Mouse (Mus musculus) forebrain, embryonic 15.5 days (tissue): Measurements from ENCODE around the gene 4930451I11Rik. TPM values are rescaled to one million over a fixed set of nuclear protein-coding genes. Genes with fewer than 3 reads are reported as not detected.

ENCODE experiments used
- ATAC-seq: fragments of 200-750 bp; cut with Nextera tagmentation; replicated peaks from 2 replicates; pipeline ENCODE4 v1.8.0; 2017; ENCODE audit warnings: mild to moderate bottlenecking, moderate TSS enrichment, moderate library complexity
- H3K27ac ChIP-seq: fragments of 300-500 bp; sonication (generic); replicated peaks from 2 replicates; pipeline ENCODE4 v1.5.1; 2015; ENCODE audit warnings: mild to moderate bottlenecking, inconsistent platforms
- H3K27me3 ChIP-seq: fragments of 300-500 bp; sonication (generic); 2 replicates; pipeline ENCODE4 v1.6.1; 2015; ENCODE audit warnings: inconsistent platforms
- H3K36me3 ChIP-seq: fragments of 300-500 bp; sonication (generic); 2 replicates; pipeline ENCODE4 v1.6.1; 2015; ENCODE audit warnings: mild to moderate bottlenecking, inconsistent platforms
- H3K4me1 ChIP-seq: fragments of 300-500 bp; sonication (generic); 2 replicates; pipeline ENCODE4 v1.6.1; 2015; ENCODE audit warnings: inconsistent platforms
- H3K4me2 ChIP-seq: fragments of 300-500 bp; sonication (generic); replicated peaks from 2 replicates; pipeline ENCODE4 v1.6.1; 2015; ENCODE audit warnings: mild to moderate bottlenecking, inconsistent platforms
- H3K4me3 ChIP-seq: fragments of 300-500 bp; sonication (generic); 2 replicates; pipeline ENCODE4 v1.5.1; 2015; ENCODE audit warnings: mild to moderate bottlenecking, inconsistent platforms
- H3K9ac ChIP-seq: fragments of 300-500 bp; sonication (generic); replicated peaks from 2 replicates; pipeline ENCODE4 v1.6.1; 2015; ENCODE audit warnings: mild to moderate bottlenecking, inconsistent platforms
- H3K9me3 ChIP-seq: fragments of 300-500 bp; sonication (generic); 2 replicates; pipeline ENCODE4 v1.6.1; 2016; ENCODE audit warnings: inconsistent platforms
- WGBS: fragments of 180-500 bp; shearing (Covaris S2); methylation state at CpG from one replicate; pipeline ENCODE4 v1.1.7; 2015; ENCODE audit warnings: mixed read lengths; 5-methylcytosine and 5-hydroxymethylcytosine counted together
- polyA plus RNA-seq: library from polyadenylated mRNA; unstranded; fragments of >200 nt; fragmentation: Nextera tagmentation; extraction: Ambion mirVana; gene quantifications from 2 replicates; pipeline ENCODE4 v1.2.1, GENCODE M21; 2015

4930451I11Rik gene
- polyA plus RNA-seq: not detected in 2 replicates

GRCm38 (mm10) chr7:126831539-126831938 is at the start of gene 4930451I11Rik:
Gene 4930451I11Rik, minus strand, starts transcription at chr7:126831639.
- Histone ChIP-seq H3K4me1 (peaks cover 9% of the 10 kb centered on the region), H3K9me3 (no peaks in the 10 kb centered on the region)
- 60% methylated on average over 5 of the region's 5 CpGs for WGBS

GRCm38 (mm10) chr7:126881040-126881439 is 49.6 kb upstream of the 4930451I11Rik start:
- Histone ChIP-seq H3K36me3 (peaks cover 41% of the 10 kb centered on the region), H3K9ac (no peak overlapping the region), H3K4me2 (peak overlapping the region; percentile 96; the same call in 1 of the 2 replicates), H3K9me3 (no peaks in the 10 kb centered on the region), H3K27ac (no peak overlapping the region), H3K4me1 (peaks cover 39% of the 10 kb centered on the region), H3K27me3 (no peaks in the 10 kb centered on the region), H3K4me3 (0 out of 2 replicates have a peak overlapping the region, but pooled peaks have one; percentile 1)
- 79% methylated on average over 6 of the region's 6 CpGs for WGBS
- no peak for ATAC-seq

More at GRCm38 (mm10) chr7:126831539-126831938, at the start of gene 4930451I11Rik:
- ATAC-seq: no peak
- H3K9ac ChIP-seq: no peak within 1 kb of the TSS
- H3K4me3 ChIP-seq: peak within 1 kb of the TSS; percentile 38
- no peaks in the 10 kb centered on the region for H3K27me3 ChIP-seq
- H3K27ac ChIP-seq: no peak within 1 kb of the TSS
- peak within 1 kb of the TSS; percentile 57 for H3K4me2 ChIP-seq
- no peaks in the 10 kb centered on the region; the same call in 1 of the 2 replicates for H3K36me3 ChIP-seq

GRCm38 (mm10) chr7:126877239-126877638 is 45.8 kb upstream of the 4930451I11Rik start:
- Histone ChIP-seq H3K4me3 (no peak overlapping the region), H3K36me3 (peaks cover 79% of the 10 kb centered on the region), H3K4me2 (no peak overlapping the region), H3K27me3 (no peaks in the 10 kb centered on the region), H3K4me1 (peaks cover 19% of the 10 kb centered on the region), H3K9me3 (no peaks in the 10 kb centered on the region), H3K27ac (no peak overlapping the region), H3K9ac (no peak overlapping the region)
- no peak for ATAC-seq
- WGBS: 100% methylated on average over 1 of the region's 1 CpGs

- WGBS: 89% methylated on average over 2 of the region's 2 CpGs
- no peaks in the 10 kb centered on the region for H3K4me1 ChIP-seq
- no peak for ATAC-seq
- no peak overlapping the region for H3K9ac ChIP-seq
- H3K4me2 ChIP-seq: no peak overlapping the region
- no peak overlapping the region for H3K27ac ChIP-seq
- H3K27me3 ChIP-seq: no peaks in the 10 kb centered on the region
- H3K9me3 ChIP-seq: no peaks in the 10 kb centered on the region
- H3K36me3 ChIP-seq: peaks cover 96% of the 10 kb centered on the region
- no peak overlapping the region for H3K4me3 ChIP-seq
Observed at GRCm38 (mm10) chr7:126870520-126870891, 39.1 kb upstream of the 4930451I11Rik start.

- Histone ChIP-seq H3K4me2 (no peak overlapping the region), H3K27me3 (no peaks in the 10 kb centered on the region), H3K36me3 (peaks cover 95% of the 10 kb centered on the region), H3K27ac (no peak overlapping the region), H3K9ac (no peak overlapping the region), H3K4me3 (no peak overlapping the region), H3K9me3 (no peaks in the 10 kb centered on the region), H3K4me1 (no peaks in the 10 kb centered on the region)
- no peak for ATAC-seq
- WGBS: 95% methylated on average over 23 of the region's 23 CpGs
Observed at GRCm38 (mm10) chr7:126869780-126870519, 38.5 kb upstream of the 4930451I11Rik start.

- WGBS: 86% methylated on average over 12 of the region's 12 CpGs
- peaks cover 17% of the 10 kb centered on the region for H3K4me1 ChIP-seq
Observed at GRCm38 (mm10) chr7:126868003-126868402, 36.6 kb upstream of the 4930451I11Rik start.

GRCm38 (mm10) chr7:126867534-126867933 is 36.1 kb upstream of the 4930451I11Rik start:
- Histone ChIP-seq H3K9ac (no peak overlapping the region), H3K36me3 (peaks cover 75% of the 10 kb centered on the region), H3K4me1 (peaks cover 22% of the 10 kb centered on the region), H3K9me3 (no peaks in the 10 kb centered on the region), H3K4me3 (no peak overlapping the region), H3K4me2 (no peak overlapping the region), H3K27ac (no peak overlapping the region), H3K27me3 (no peaks in the 10 kb centered on the region)
- WGBS: 91% methylated on average over 2 of the region's 2 CpGs
- no peak for ATAC-seq

More at GRCm38 (mm10) chr7:126868003-126868402, 36.6 kb upstream of the 4930451I11Rik start:
- H3K9me3 ChIP-seq: no peaks in the 10 kb centered on the region
- no peak overlapping the region for H3K4me3 ChIP-seq
- H3K27me3 ChIP-seq: no peaks in the 10 kb centered on the region
- no peak overlapping the region for H3K4me2 ChIP-seq
- ATAC-seq: no peak
- H3K36me3 ChIP-seq: peaks cover 79% of the 10 kb centered on the region
- no peak overlapping the region for H3K9ac ChIP-seq
- no peak overlapping the region for H3K27ac ChIP-seq

GRCm38 (mm10) chr7:126863791-126864190 is 32.4 kb upstream of the 4930451I11Rik start:
- Histone ChIP-seq H3K4me2 (peak overlapping the region; percentile 84), H3K9me3 (no peaks in the 10 kb centered on the region), H3K4me3 (peak overlapping the region; percentile 68), H3K9ac (peak overlapping the region; percentile 62), H3K36me3 (peaks cover 42% of the 10 kb centered on the region), H3K4me1 (peaks cover 31% of the 10 kb centered on the region), H3K27me3 (no peaks in the 10 kb centered on the region), H3K27ac (no peak overlapping the region; the same call in 1 of the 2 replicates)
- ATAC-seq: no peak
- 70% methylated on average over 6 of the region's 6 CpGs for WGBS

GRCm38 (mm10) chr7:126862147-126862784 is 30.8 kb upstream of the 4930451I11Rik start, which contains the start of gene Ino80e:
Gene Ino80e, minus strand, starts transcription at chr7:126862377.
- Histone ChIP-seq H3K4me1 (peaks cover 31% of the 10 kb centered on the region), H3K4me3 (peak within 1 kb of the TSS; percentile 68), H3K27me3 (no peaks in the 10 kb centered on the region), H3K9me3 (no peaks in the 10 kb centered on the region), H3K9ac (peak within 1 kb of the TSS; percentile 62), H3K27ac (peak within 1 kb of the TSS; percentile 90), H3K36me3 (peaks cover 38% of the 10 kb centered on the region), H3K4me2 (peak within 1 kb of the TSS; percentile 84)
- WGBS: under 1% methylated on average over 41 of the region's 41 CpGs
- ATAC-seq: peak; percentile 72

GRCm38 (mm10) chr7:126861429-126862130 is 30.1 kb upstream of the 4930451I11Rik start, which contains the start of gene Hirip3:
Gene Hirip3, plus strand, starts transcription at chr7:126861972.
- Histone ChIP-seq H3K4me3 (peak within 1 kb of the TSS; percentile 68), H3K4me1 (peaks cover 31% of the 10 kb centered on the region), H3K9ac (peak within 1 kb of the TSS; percentile 62), H3K9me3 (no peaks in the 10 kb centered on the region), H3K4me2 (peak within 1 kb of the TSS; percentile 84), H3K27me3 (no peaks in the 10 kb centered on the region), H3K36me3 (peaks cover 38% of the 10 kb centered on the region), H3K27ac (peak within 1 kb of the TSS; percentile 90)
- WGBS: 4% methylated on average over 42 of the region's 42 CpGs
- ATAC-seq: peak; percentile 90

- WGBS: 68% methylated on average over 5 of the region's 5 CpGs
- H3K36me3 ChIP-seq: peaks cover 38% of the 10 kb centered on the region
- H3K9me3 ChIP-seq: no peaks in the 10 kb centered on the region
- H3K4me2 ChIP-seq: peak overlapping the region; percentile 84
- H3K4me1 ChIP-seq: peaks cover 31% of the 10 kb centered on the region
- H3K9ac ChIP-seq: peak overlapping the region; percentile 62
- no peaks in the 10 kb centered on the region for H3K27me3 ChIP-seq
- H3K4me3 ChIP-seq: peak overlapping the region; percentile 68
- no peak overlapping the region for H3K27ac ChIP-seq
- no peak; the same call in 1 of the 2 replicates for ATAC-seq
Observed at GRCm38 (mm10) chr7:126860987-126861386, 29.5 kb upstream of the 4930451I11Rik start.
